Mouse (Mus musculus): Measurements from ENCODE around the gene Chrm3. TPM values are rescaled to one million over a fixed set of nuclear protein-coding genes. Genes with fewer than 3 reads are reported as not detected.

Chrm3 gene
- polyA plus RNA-seq, 1 experiment from 2014 or later: 0.58 TPM

- Histone ChIP-seq H3K4me2 (ENCODE audit: low read depth) (no peak overlapping the region), H3K9ac (ENCODE audit: low read length) (no peak overlapping the region), H3K4me3 (ENCODE audit: low read depth, low read length) (no peak overlapping the region), H3K36me3 (ENCODE audit: control insufficient read depth, insufficient read depth, low read length) (no peaks in the 10 kb centered on the region), H3K9me3 (ENCODE audit: control insufficient read depth, low read length) (no peaks in the 10 kb centered on the region), H3K4me1 (ENCODE audit: control insufficient read depth, insufficient read depth, low read length) (no peaks in the 10 kb centered on the region), H3K27ac (ENCODE audit: low read depth, low read length) (no peak overlapping the region), H3K27me3 (ENCODE audit: control insufficient read depth, insufficient read depth, low read length) (no peaks in the 10 kb centered on the region)
- WGBS: 74% methylated on average over 5 of the region's 5 CpGs
- DNase-seq (ENCODE audit: low spot score) (no peak), ATAC-seq (ENCODE audit: insufficient read depth, low FRiP score, low TSS enrichment) (no peak)
Observed at GRCm38 (mm10) chr13:10344362-10344761, 16.3 kb downstream of the Chrm3 start.

GRCm38 (mm10) chr13:10335558-10335957 lies 25.1 kb downstream of the Chrm3 start:
- Histone ChIP-seq H3K4me3 (ENCODE audit: low read depth, low read length) (no peak overlapping the region), H3K9me3 (ENCODE audit: control insufficient read depth, low read length) (no peaks in the 10 kb centered on the region), H3K4me1 (ENCODE audit: control insufficient read depth, insufficient read depth, low read length) (no peaks in the 10 kb centered on the region), H3K36me3 (ENCODE audit: control insufficient read depth, insufficient read depth, low read length) (no peaks in the 10 kb centered on the region), H3K27me3 (ENCODE audit: control insufficient read depth, insufficient read depth, low read length) (no peaks in the 10 kb centered on the region), H3K4me2 (ENCODE audit: low read depth) (no peak overlapping the region), H3K27ac (ENCODE audit: low read depth, low read length) (no peak overlapping the region), H3K9ac (ENCODE audit: low read length) (no peak overlapping the region)
- no peak for ATAC-seq (ENCODE audit: insufficient read depth, low FRiP score, low TSS enrichment)
- DNase-seq (ENCODE audit: low spot score): no peak

GRCm38 (mm10) chr13:10332762-10333161 lies 27.9 kb downstream of the Chrm3 start:
- no peak overlapping the region for H3K9ac ChIP-seq (ENCODE audit: low read length)

GRCm38 (mm10) chr13:10309811-10310210 lies 50.8 kb downstream of the Chrm3 start:
- Histone ChIP-seq H3K4me3 (ENCODE audit: low read depth, low read length) (no peak overlapping the region), H3K36me3 (ENCODE audit: control insufficient read depth, insufficient read depth, low read length) (no peaks in the 10 kb centered on the region), H3K4me2 (ENCODE audit: low read depth) (no peak overlapping the region), H3K4me1 (ENCODE audit: control insufficient read depth, insufficient read depth, low read length) (no peaks in the 10 kb centered on the region), H3K9me3 (ENCODE audit: control insufficient read depth, low read length) (no peaks in the 10 kb centered on the region), H3K9ac (ENCODE audit: low read length) (no peak overlapping the region), H3K27me3 (ENCODE audit: control insufficient read depth, insufficient read depth, low read length) (no peaks in the 10 kb centered on the region), H3K27ac (ENCODE audit: low read depth, low read length) (no peak overlapping the region)
- ATAC-seq (ENCODE audit: insufficient read depth, low FRiP score, low TSS enrichment) (no peak; the same call in 1 of the 2 replicates), DNase-seq (ENCODE audit: low spot score) (no peak)

More at GRCm38 (mm10) chr13:10332762-10333161, 27.9 kb downstream of the Chrm3 start:
- Histone ChIP-seq H3K27ac (ENCODE audit: low read depth, low read length) (no peak overlapping the region), H3K36me3 (ENCODE audit: control insufficient read depth, insufficient read depth, low read length) (no peaks in the 10 kb centered on the region), H3K27me3 (ENCODE audit: control insufficient read depth, insufficient read depth, low read length) (no peaks in the 10 kb centered on the region), H3K9me3 (ENCODE audit: control insufficient read depth, low read length) (no peaks in the 10 kb centered on the region), H3K4me1 (ENCODE audit: control insufficient read depth, insufficient read depth, low read length) (no peaks in the 10 kb centered on the region), H3K4me3 (ENCODE audit: low read depth, low read length) (no peak overlapping the region), H3K4me2 (ENCODE audit: low read depth) (no peak overlapping the region)
- no peak for DNase-seq (ENCODE audit: low spot score)
- no peak for ATAC-seq (ENCODE audit: insufficient read depth, low FRiP score, low TSS enrichment)
- WGBS: 87% methylated on average over 4 of the region's 4 CpGs

GRCm38 (mm10) chr13:10295160-10295559 lies 65.5 kb downstream of the Chrm3 start:
- no peak for ATAC-seq (ENCODE audit: insufficient read depth, low FRiP score, low TSS enrichment)

GRCm38 (mm10) chr13:10284331-10284730 lies 76.3 kb downstream of the Chrm3 start:
- WGBS: 80% methylated on average over 4 of the region's 4 CpGs
- Histone ChIP-seq H3K4me1 (ENCODE audit: control insufficient read depth, insufficient read depth, low read length) (no peaks in the 10 kb centered on the region), H3K9me3 (ENCODE audit: control insufficient read depth, low read length) (no peaks in the 10 kb centered on the region), H3K9ac (ENCODE audit: low read length) (no peak overlapping the region), H3K4me3 (ENCODE audit: low read depth, low read length) (no peak overlapping the region), H3K27me3 (ENCODE audit: control insufficient read depth, insufficient read depth, low read length) (no peaks in the 10 kb centered on the region), H3K4me2 (ENCODE audit: low read depth) (no peak overlapping the region), H3K27ac (ENCODE audit: low read depth, low read length) (no peak overlapping the region), H3K36me3 (ENCODE audit: control insufficient read depth, insufficient read depth, low read length) (no peaks in the 10 kb centered on the region)
- no peak for DNase-seq (ENCODE audit: low spot score)
- no peak for ATAC-seq (ENCODE audit: insufficient read depth, low FRiP score, low TSS enrichment)

More at GRCm38 (mm10) chr13:10295160-10295559, 65.5 kb downstream of the Chrm3 start:
- Histone ChIP-seq H3K4me3 (ENCODE audit: low read depth, low read length) (no peak overlapping the region), H3K4me1 (ENCODE audit: control insufficient read depth, insufficient read depth, low read length) (no peaks in the 10 kb centered on the region), H3K27me3 (ENCODE audit: control insufficient read depth, insufficient read depth, low read length) (no peaks in the 10 kb centered on the region), H3K36me3 (ENCODE audit: control insufficient read depth, insufficient read depth, low read length) (no peaks in the 10 kb centered on the region), H3K9ac (ENCODE audit: low read length) (no peak overlapping the region), H3K9me3 (ENCODE audit: control insufficient read depth, low read length) (no peaks in the 10 kb centered on the region), H3K4me2 (ENCODE audit: low read depth) (no peak overlapping the region), H3K27ac (ENCODE audit: low read depth, low read length) (no peak overlapping the region)
- no peak for DNase-seq (ENCODE audit: low spot score)
- 77% methylated on average over 2 of the region's 2 CpGs for WGBS

GRCm38 (mm10) chr13:10274907-10275306 lies 85.7 kb downstream of the Chrm3 start:
- WGBS: 79% methylated on average over 1 of the region's 1 CpGs
- Histone ChIP-seq H3K36me3 (ENCODE audit: control insufficient read depth, insufficient read depth, low read length) (no peaks in the 10 kb centered on the region), H3K27ac (ENCODE audit: low read depth, low read length) (no peak overlapping the region), H3K9ac (ENCODE audit: low read length) (no peak overlapping the region), H3K27me3 (ENCODE audit: control insufficient read depth, insufficient read depth, low read length) (no peaks in the 10 kb centered on the region), H3K9me3 (ENCODE audit: control insufficient read depth, low read length) (no peaks in the 10 kb centered on the region), H3K4me2 (ENCODE audit: low read depth) (no peak overlapping the region), H3K4me1 (ENCODE audit: control insufficient read depth, insufficient read depth, low read length) (no peaks in the 10 kb centered on the region), H3K4me3 (ENCODE audit: low read depth, low read length) (no peak overlapping the region)
- ATAC-seq (ENCODE audit: insufficient read depth, low FRiP score, low TSS enrichment) (no peak), DNase-seq (ENCODE audit: low spot score) (no peak)

GRCm38 (mm10) chr13:10263784-10264183 lies 96.9 kb downstream of the Chrm3 start:
- ATAC-seq (ENCODE audit: insufficient read depth, low FRiP score, low TSS enrichment) (no peak), DNase-seq (ENCODE audit: low spot score) (no peak)
- H3K4me2 ChIP-seq (ENCODE audit: low read depth): no peak overlapping the region
- H3K4me3 ChIP-seq (ENCODE audit: low read depth, low read length): no peak overlapping the region
- no peaks in the 10 kb centered on the region for H3K27me3 ChIP-seq (ENCODE audit: control insufficient read depth, insufficient read depth, low read length)
- H3K9me3 ChIP-seq (ENCODE audit: control insufficient read depth, low read length): no peaks in the 10 kb centered on the region
- WGBS: 89% methylated on average over 3 of the region's 3 CpGs
- no peak overlapping the region for H3K27ac ChIP-seq (ENCODE audit: low read depth, low read length)
- no peaks in the 10 kb centered on the region for H3K4me1 ChIP-seq (ENCODE audit: control insufficient read depth, insufficient read depth, low read length)
- H3K9ac ChIP-seq (ENCODE audit: low read length): no peak overlapping the region
- no peaks in the 10 kb centered on the region for H3K36me3 ChIP-seq (ENCODE audit: control insufficient read depth, insufficient read depth, low read length)

GRCm38 (mm10) chr13:10253049-10253448 lies 107.6 kb downstream of the Chrm3 start:
- DNase-seq (ENCODE audit: low spot score): no peak
- no peak overlapping the region for H3K4me3 ChIP-seq (ENCODE audit: low read depth, low read length)
- H3K9me3 ChIP-seq (ENCODE audit: control insufficient read depth, low read length): no peaks in the 10 kb centered on the region
- no peaks in the 10 kb centered on the region for H3K36me3 ChIP-seq (ENCODE audit: control insufficient read depth, insufficient read depth, low read length)
- no peak overlapping the region for H3K27ac ChIP-seq (ENCODE audit: low read depth, low read length)
- H3K27me3 ChIP-seq (ENCODE audit: control insufficient read depth, insufficient read depth, low read length): no peaks in the 10 kb centered on the region
- no peak overlapping the region for H3K9ac ChIP-seq (ENCODE audit: low read length)
- no peak for ATAC-seq (ENCODE audit: insufficient read depth, low FRiP score, low TSS enrichment)
- H3K4me2 ChIP-seq (ENCODE audit: low read depth): no peak overlapping the region
- no peaks in the 10 kb centered on the region for H3K4me1 ChIP-seq (ENCODE audit: control insufficient read depth, insufficient read depth, low read length)

Measured in neural tube, embryonic 11.5 days (tissue).